Mouse (Mus musculus) kidney, adult 18-20 months (tissue): Measurements from ENCODE around the gene Gabbr2.

Source experiments
- DNase-seq: peaks from one replicate; pipeline ENCODE4 v3.0.0; 2021

Gabbr2 gene

DNA sequence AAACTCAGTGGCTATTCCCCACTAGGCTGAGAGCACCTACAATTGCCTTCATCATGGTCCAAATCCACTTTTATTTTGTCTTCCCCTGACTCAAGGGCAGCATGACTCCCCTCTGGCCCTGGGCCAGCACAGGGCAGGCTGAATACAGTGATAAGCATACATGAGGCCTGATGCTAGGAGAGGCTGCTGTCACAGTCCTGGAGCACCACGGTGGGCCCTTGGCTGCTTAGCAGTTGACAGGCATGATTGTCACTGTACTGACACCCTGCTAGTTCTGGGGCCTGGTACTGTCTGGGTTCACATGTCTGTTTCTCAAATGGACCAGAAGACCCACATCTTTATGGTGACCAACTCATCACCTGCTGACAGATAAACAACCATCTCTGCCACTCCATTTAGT is 184.8 kb downstream of the Gabbr2 start:
- no peak for DNase-seq

DNA sequence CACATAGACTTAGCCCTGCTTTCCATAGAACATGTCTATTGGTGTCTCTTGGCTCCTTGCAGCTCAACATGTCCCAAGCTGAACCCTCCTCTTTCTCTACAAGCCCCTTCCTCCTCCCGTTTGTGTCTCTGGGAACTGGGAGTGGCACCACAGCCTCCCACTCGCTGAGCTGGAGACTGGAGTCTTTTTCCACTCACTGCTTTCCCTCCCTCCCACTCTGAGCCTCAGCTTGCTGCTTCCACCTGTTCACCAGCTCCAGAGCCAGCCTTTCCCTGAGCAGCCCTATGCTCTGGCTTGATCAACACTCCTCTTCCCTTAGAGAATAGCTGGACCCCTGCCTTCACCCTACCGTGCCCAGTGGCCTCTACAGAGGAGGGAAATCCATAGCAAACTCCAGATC is 185.8 kb downstream of the Gabbr2 start:
- DNase-seq = no peak

DNA sequence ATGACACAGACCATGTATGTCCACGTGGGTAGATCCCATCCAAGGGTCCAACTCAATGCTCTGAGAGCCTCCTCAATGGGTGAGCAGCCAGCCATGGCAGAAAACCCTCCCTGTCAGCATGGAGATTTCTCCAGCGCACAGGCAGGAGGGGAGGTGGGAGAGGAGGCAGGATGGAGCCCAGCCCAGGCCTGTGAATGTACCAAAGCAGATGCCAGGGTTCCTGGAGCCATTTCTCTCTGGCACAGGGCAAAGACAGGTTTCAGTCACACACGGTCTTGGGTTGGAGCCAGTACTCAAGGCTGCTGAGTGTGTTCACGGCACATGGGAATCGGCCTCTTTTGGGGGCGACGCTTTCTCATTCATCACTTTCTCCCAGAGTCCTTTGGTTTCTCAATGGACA is 189.3 kb downstream of the Gabbr2 start:
- DNase-seq = no peak

DNA sequence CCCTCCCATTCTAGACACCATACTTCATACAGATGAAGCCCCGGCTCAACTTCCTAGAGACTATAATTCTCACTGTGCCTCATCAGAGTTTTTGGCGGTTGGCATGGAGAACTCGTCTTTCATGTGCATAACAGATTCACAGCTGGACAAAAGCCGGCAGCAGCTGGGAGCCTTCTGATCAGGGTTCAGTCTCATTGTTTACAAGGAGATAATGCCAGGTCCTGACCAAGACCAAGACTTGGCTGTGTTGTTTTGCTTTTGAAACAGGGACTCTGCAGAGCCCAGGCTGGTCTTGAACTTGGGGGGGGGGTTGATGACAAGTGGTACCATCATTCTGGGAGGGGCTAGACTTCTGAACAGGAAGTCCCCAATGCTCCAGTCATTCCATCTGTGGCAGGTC is 191.8 kb downstream of the Gabbr2 start:
- no peak for DNase-seq

DNA sequence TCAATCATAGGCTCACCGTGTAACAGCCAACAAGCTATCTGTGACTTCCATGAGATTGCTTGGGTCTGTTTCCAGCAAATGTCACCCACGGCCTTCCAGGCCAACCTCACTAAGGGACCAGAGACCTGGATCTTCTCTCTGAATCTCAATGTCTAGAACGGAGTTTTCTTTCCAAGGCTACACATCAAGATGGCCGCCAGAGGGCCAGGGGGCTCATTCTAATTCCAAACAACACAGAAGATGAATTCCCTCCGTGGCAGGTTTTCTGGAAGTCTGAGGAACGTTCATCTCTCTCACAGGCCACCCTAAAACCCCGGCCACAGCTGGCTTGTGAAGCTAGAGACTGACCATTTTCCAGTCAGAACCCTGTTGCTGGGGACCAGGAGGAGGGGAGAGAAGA is 196.0 kb downstream of the Gabbr2 start:
- DNase-seq = no peak

DNA sequence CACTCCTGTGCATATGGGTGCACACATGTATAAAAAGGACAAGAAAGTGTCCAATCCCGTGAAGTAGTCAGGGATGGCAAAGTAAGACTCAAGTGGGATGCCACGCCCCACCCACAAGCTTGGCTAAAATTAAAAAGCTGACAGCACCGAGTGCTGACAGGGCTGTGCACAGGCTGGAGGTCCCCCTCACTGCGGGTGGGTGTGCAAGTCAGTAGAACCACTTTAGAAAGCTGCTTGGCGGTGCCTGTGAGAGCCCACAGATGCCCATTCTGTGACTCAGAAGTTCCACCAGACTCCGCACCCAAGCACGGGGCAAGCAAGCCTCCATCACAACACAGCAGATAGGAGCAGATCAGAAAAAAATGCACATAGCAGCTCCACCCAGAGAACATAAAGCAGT is 197.1 kb downstream of the Gabbr2 start:
- DNase-seq = no peak

DNA sequence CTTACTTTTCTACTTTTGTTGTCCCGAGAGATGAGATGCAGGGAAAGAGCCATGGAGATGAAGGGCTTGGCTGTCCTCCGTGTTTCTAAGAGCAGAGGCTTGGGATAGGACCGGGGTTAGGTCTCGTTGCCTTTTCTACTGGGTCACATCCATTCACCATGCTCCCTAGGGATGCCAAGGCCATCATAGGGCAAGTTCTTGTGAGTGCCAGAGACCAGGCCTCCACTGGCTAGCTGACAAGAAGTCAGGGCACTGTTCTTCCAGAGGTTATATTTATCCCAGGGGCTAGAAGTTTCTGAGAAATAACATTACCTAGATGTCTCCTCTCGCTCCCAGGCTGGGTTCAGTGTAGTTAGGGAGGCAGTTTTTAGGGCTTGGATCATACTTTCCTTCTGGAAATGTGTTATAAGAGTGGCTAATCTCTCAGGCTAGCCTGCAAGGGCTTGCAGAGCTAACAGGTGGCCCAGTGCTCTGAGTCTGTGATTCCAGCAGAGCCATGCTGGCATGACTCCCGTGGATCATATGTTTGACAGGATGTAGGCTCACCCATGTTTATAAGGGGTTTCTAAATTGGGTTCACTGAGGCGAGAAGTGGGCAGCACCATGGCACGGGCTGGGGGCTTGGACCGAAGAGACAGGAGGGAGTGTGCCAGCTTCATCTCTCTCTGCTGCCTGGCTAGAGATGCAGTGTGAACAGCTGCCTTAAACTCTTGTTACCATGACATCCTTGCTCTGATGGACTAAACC is 199.2 kb downstream of the Gabbr2 start:
- no peak for DNase-seq

DNA sequence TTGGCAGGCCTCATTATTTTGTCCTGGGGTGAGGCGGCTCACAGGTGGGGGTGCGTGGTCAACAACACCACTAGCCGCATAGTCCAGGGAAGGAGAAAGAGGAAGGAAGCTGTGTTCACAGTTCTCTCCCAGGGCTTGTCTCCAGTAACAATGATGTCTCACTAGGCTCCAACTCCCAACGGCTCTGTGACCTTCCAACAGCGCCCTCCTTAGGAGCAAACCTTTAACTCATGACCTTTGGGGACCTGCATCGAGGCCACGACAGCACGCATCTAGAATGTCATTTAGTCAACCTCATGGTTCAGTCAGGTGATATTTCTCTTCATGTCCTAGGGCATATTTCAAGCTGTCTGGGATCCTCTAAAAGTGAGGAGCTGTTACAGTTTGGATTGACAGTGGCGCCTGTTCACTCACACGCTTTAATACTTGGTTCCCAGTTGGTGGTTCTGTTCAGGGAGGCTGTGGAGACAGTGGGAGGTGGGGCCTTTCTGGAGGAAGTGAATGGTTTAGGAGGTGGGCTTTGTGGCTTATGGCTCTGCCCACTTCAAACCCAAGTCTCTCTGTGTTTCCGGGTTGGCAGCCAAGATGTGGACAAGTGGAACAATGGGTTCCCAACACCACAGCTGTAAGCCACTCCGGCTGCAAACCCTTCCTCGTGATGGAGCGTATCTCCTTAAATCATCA is 200.3 kb downstream of the Gabbr2 start:
- DNase-seq = no peak

DNA sequence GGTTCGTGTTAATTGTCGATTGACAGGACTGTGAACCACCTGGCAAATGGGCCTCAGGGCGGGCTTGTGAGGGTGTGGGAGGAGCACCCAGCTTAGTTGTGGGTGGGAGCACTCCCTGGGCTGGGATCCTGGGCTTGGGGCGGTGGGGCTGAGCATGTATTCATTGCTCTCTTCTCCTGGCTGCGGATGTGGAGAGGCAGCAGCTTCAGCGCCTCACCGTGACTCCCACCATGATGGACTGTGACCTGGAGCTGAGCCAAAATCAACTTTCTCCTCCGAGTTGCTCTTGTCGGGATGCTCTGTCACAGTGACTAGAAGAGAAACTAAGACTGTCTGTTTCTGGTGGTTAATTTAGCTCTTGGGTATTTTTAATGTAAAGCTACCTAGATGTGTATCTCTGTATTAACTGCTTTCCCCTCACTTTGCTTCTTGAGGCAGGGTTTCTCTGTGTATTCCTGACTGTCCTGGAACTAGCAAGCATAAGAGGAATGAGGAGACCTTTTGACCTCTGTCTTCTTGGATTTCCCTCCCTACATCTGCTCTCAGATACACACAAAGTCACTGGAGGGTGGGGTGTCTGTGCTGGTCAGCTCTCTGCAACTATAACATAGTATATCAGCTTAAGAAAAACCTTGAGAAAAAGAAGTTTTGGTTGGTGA is 200.9 kb downstream of the Gabbr2 start:
- DNase-seq = no peak

DNA sequence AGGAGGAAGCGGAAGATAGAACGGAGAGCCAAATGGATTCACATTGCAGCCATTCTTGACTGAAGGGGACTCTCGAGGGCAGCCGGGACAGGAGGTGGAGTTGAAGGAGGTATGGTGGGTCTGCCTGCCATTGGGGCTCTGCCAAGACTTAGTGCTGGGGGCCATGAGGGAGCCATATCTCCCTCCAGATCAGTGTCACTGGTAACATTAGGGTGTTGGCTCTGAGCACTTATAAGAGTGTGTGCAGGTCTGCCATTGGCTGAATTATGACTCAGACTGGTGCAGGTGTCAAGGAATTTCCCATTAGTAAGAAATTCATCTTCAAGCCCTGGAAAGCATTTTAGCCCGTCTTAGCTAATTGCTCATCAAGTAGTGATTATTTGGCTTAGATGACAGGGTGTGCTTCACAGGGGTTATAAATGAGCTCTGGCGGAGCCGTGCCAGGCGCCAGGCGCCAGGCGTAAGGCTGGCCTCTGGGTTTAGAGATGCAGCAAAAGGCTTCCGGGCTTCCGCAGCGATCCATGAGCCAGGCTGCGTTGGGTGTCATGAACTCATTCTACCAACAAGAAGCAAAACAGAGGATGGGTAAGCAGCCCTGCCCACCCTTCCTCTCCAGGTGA is 207.1 kb downstream of the Gabbr2 start:
- DNase-seq = no peak

DNA sequence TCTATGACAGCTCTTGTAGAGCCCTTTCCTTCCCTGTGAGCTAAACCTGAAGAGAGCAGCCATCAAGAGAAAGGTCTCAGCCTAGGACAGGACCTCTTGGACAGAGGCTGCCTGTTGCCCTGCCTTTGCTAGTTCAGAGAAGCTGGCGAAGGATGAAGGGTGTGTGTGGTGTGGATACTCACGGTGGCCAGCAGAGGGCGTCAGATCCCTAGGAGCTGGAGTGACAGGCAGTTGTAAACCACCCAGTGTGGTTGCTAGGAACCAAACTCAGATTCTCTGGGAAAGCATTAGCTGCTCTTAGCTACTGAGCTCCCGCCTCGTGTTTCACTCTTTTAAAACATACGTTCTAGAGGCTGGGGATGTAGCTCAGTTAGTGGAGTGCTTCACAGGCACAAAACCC is 210.6 kb downstream of the Gabbr2 start:
- no peak for DNase-seq

DNA sequence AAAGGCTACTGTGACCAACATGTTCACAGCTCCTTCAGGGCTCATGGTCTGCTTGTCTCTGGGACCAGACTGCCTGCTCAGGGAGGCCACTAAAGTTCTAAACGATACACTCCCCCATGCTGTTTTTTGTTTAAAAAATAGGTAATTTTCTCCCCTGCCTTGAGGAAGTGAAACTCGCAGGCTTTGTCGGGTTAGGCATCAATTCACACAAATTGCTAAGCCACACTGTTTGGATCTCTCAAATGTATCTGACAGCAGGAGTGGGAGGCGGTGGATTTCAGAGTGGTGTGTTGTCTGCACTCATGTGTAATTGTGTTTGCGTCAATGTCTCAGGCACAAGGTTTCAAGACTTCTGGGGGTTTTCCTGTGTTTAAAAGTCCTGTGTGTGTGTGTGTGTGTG is 215.7 kb downstream of the Gabbr2 start:
- no peak for DNase-seq

DNA sequence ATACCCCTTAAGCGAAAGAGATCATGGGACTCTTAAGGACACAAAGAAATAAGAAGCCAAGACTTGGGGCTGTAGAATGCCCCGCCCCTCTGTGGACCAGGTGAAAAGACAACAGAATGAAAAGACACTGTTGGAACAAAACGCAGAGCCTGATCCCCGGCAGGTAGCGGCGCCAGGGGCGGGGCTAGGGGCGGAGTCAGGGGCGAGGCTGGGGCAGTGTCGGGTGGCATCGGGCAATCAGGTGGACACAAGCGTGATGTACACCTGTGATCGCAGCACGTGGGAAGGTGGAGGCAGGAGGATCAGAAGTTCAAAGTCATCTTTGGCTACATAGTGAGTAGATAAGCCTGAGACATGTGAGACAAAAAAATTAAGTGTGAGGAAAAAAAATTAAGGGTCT is 217.0 kb downstream of the Gabbr2 start:
- peak; percentile 23 for DNase-seq

DNA sequence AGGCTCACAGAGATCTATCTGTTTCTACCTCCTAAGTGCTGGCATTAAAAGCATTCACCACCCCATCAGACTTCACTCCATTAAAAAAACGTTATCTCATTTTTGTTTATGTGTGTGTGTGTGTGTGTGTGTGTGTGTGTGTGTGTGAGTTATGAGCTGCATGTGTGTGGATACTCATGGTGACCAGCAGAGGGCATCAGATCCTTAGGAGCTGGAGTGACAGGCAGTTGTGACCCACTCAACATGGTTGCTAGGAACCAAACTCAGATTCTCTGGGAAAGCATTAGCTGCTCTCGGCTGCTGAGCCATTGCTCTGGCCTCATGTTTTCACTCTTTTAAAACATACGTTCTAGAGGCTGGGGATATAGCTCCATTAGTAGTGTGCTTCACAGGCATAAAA is 218.4 kb downstream of the Gabbr2 start:
- no peak for DNase-seq

DNA sequence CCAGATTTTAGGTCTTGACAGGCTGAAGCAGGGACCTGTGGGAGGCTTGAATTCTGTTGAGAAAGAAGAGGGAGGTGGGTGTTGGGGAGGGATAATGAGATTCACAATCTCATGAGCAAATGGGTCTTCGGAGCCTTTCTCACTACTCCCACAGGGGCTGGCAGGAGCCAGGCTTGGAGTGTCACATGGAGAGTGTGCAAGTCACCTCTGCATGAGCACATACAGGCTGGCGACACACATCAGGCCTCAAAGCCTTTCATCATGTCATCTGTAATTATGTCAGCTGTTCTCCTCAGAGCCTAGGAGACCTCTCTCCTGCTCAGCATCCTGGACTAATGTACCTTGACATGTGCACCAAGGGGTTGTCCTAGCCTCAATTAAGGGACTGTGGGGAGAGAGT is 219.1 kb downstream of the Gabbr2 start:
- no peak for DNase-seq

DNA sequence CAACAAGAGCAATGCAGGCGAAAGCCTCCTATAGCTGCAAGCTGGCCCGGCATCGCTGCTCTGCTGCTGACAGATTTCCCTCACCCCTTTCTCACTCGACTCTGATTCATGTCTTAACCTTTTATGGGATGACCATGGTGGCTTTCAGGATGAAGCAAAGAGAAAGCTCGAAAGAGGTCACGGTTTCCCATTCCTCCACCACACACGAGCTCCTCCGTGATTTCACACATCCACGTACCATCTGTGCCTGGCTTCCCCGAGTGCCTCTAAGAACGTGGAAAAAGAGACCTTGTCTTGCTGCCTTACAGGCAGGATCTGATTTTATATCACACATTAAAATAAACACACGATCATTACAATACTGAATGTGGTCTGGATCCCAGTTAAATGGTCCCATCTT is 220.6 kb downstream of the Gabbr2 start:
- no peak for DNase-seq

DNA sequence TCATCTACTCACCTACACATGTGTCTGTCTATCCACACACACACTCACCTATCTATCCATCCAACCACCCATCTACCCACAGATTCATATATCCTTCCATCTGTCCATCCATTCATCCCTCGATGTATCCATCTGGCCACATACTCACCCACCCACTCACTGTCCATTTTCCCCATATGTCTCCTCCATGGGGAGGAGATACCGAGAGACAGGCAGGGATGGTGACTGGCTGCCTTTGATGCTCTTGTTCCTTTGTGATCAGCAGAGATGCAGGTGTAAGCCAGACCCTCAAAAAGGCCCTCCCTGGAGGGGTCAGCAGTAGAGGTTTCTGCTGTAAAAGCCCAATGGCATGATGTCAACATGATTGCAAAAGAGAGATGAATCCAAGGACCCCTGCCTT is 221.0 kb downstream of the Gabbr2 start:
- no peak for DNase-seq

DNA sequence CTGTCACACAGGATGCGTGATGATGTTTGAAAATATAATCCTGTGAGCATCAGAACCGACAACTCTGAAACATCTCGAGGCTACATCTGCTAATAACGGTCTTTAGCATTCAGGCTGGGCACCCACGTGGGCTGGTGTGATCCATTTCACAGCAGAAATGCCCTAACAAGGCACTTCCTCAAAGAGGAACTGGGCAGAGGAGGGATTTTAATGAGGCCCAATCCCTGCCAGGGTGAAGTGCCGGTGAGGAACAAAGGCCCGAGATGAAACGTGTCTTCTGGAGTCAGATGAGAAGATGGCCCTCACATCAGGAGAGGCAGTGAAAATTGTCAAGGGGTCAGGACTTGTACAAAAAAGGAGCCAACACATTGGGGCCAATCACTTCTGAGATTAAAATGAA is 221.6 kb downstream of the Gabbr2 start:
- no peak for DNase-seq

DNA sequence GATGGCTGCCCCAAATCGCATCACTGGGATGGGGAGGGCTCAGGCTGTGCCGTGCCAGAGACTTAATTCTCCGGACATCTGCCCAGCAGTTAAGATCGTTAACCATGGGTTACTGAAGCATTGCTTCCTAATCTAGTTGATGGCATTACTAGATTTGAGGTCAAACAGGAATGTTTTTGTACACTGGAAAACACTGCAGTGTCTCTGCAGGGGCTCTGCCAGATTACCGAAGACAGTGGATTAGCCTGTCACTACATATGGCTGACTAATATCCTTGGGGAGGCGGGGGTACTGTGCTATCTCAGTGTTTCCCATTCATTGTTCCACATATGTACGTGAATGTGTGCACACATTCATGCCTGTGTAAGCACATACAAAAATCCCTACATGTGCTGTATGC is 225.3 kb downstream of the Gabbr2 start:
- no peak for DNase-seq

DNA sequence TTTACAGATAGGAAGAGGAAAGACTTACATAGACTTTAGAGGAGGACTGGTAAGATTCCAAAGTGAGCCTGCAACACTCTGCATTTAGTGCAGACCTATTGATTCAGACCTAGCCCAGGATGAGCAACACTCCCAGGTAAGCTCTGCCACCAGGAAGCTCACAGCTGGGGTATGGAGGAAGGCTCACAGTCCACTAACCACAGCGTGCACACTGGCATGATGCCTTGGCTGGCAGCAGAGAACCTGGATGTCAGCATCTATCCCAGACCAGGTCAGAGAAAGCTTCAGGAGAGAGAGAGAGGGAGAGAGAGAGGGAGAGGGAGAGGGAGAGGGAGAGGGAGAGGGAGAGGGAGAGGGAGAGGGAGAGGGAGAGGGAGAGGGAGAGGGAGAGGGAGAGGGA is 231.8 kb downstream of the Gabbr2 start:
- no peak for DNase-seq

DNA sequence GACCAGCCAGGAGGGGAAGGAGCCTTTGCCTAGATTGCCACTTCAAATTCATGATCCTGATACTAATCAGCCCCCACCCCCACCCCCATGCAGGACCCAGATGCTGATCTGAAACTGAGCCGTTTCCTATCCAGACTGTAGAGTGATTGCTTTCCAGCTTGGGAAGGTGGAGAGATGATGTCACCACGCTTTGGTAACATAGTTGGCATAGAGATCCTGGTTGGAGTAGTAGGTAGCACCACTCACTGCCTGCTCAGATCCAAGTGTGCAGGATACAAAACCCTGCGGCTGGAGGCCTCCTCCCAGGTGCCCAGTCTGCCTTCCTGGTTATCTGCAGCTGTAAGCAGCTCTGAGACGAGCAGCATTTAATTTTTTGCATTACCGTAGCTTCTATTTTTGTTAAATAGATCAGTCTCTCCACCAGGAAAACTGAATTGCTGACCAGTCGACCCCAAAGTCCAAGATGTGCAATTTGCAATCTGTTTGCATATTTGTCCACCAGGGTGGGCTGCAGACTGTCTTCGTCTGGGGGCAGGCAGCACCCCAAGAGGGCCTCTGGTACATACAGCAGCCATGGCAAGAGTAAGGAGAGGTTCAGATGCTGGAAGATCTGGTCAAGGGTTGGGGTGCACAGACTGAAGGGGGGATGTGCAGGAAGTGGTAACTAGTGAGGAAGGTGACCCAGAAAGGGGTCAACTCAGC is 233.2 kb downstream of the Gabbr2 start:
- no peak for DNase-seq

DNA sequence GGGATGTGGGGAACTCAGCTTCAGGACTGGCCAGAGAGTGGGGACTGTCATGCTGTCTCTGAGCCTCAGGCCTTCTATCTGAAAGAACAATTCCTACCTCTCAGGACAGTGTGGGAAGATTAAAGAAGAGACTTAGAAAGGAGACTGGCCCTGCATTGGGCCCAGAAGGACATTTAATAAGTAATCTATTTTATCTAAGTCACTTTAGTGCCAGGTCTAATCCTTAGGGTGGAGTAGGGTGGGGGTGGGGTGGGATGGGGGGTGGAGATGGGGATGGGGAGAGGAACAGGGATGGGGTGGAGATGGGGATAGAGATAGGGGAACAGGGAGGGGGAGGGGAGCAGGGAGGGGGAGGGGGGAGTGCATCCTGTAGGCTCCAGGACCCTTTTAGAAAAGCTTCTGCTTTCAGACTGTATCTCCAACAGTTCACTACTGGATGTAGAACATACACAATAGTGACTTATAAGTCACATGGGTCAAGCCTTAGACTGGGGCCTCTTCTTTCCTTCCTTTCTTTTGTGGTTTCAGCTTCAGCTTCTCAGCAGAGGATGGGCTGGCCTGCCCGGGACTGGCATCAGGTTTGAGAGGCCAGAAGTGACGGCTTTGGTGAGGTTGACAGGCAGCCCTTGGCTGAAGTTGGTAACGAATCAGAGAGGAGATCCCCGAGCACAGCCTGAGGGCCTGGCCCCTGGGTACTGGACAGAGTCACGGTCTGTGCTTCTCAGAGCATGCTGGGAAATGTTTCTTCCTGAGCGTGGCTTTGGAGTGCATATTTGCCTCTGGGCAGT is 237.1 kb downstream of the Gabbr2 start:
- DNase-seq = no peak
